In the genomic region with DNA sequence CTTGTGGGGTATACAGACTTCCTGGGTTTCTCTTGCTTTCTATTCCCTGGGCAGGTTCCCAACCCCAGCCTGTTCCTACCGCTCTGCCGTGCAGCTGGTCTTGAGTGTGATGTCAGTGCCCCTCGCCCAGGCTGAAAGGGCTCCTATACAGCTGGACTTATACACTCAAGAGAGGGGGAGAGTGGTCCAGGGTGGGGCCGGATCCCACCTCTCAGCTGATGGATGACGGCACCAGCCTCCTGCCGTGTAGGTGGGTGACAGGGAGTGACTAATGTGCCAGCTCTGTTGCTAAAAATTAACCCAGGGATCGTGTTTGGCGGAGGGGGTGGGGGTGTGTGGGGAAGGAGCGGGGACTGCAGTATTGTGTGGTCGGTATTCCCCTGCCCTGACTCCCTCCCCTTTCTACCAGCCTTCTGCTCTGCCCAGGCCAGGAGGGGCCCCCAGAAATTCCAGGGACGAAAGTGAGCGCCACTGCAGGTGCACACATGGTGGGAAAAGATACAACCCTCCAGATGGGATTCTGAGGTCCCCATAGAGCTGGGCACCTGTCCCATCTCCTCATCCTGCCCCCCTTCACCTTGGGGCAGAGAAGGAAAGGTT, we compare ENCODE assay signal across 9 mouse cellular contexts. TPM values are rescaled to one million over a fixed set of nuclear protein-coding genes. Genes with fewer than 3 reads are reported as not detected.
DNase-seq lines count a peak whose midpoint lies in the region; ATAC-seq and TF ChIP-seq lines count a peak whose summit lies in the region.
"Had no signal": no experiment of that assay in that cellular context is flagged by ENCODE, and none has a peak within 500 bp of the region (broad histone marks: within the 10 kb centered on the region; RNA-seq: fewer than 3 reads in every experiment).

No protein-coding gene starts in this region.

- H3K9me3 ChIP-seq in embryonic facial prominence, embryonic 15.5 days (replicated peaks), result no peaks in the 10 kb centered on the region
- H3K9me3 ChIP-seq in limb, embryonic 14.5 days (ENCODE audit: control insufficient read depth, low read length), result no peaks in the 10 kb centered on the region

- no peak overlapping the region for H3K4me2 ChIP-seq in embryonic facial prominence, embryonic 15.5 days (replicated peaks)
- no peak overlapping the region for H3K4me2 ChIP-seq in limb, embryonic 14.5 days (replicated peaks; ENCODE audit: low read depth, low read length, severe bottlenecking)

- H3K4me1 ChIP-seq in embryonic facial prominence, embryonic 15.5 days, result peaks cover 46% of the 10 kb centered on the region
- H3K4me1 ChIP-seq in limb, embryonic 14.5 days (ENCODE audit: control insufficient read depth, insufficient read depth, low read length), result peaks cover 21% of the 10 kb centered on the region

- TF ChIP-seq POLR2A in limb, embryonic 14.5 days (IDR thresholded peaks at IDR 0.05; ENCODE audit: borderline replicate concordance, extremely low read depth, insufficient read depth, insufficient read length), result no peak

- no peak overlapping the region for H3K4me3 ChIP-seq in embryonic facial prominence, embryonic 15.5 days (replicated peaks)
- H3K4me3 ChIP-seq in limb, embryonic 14.5 days (replicated peaks; ENCODE audit: low read length), result no peak overlapping the region

- peaks cover 4% of the 10 kb centered on the region for H3K36me3 ChIP-seq in embryonic facial prominence, embryonic 15.5 days
- H3K36me3 ChIP-seq in limb, embryonic 14.5 days (ENCODE audit: control insufficient read depth, insufficient read depth, low read length), result peaks cover 23% of the 10 kb centered on the region

- WGBS in embryonic facial prominence, embryonic 15.5 days, result 31% methylated on average over 12 of the region's 12 CpGs
- 26% methylated on average over 12 of the region's 12 CpGs for WGBS in limb, embryonic 14.5 days

- H3K9ac ChIP-seq in embryonic facial prominence, embryonic 15.5 days, result no peak overlapping the region
- 0 out of 2 replicates have a peak overlapping the region, but pooled peaks have one; percentile 16 for H3K9ac ChIP-seq in limb, embryonic 14.5 days (ENCODE audit: low read depth, low read length, severe bottlenecking)

- peak; percentile 32; the same call in 1 of the 2 replicates for ATAC-seq in embryonic facial prominence, embryonic 15.5 days (ENCODE audit: insufficient number of reproducible peaks, low FRiP score, low TSS enrichment, low read depth)
- ATAC-seq in limb, embryonic 14.5 days (ENCODE audit: low FRiP score, low read depth), result peak; percentile 20; the same call in 1 of the 2 replicates

- H3K27ac ChIP-seq in embryonic facial prominence, embryonic 15.5 days (replicated peaks), result peak overlapping the region; percentile 65; the same call in 1 of the 2 replicates
- no peak overlapping the region for H3K27ac ChIP-seq in limb, embryonic 14.5 days (replicated peaks; ENCODE audit: low read depth, low read length)

- peak; percentile 3 for DNase-seq in adrenal gland, adult 2 months
- DNase-seq in adrenal gland, postnatal 36 days, result no peak
- DNase-seq in layer of hippocampus, adult 9-11 months, result peak; percentile 76
- DNase-seq in layer of hippocampus, adult 9-10 months (ENCODE audit: low spot score), result no peak
- DNase-seq in limb, embryonic 14.5 days (ENCODE audit: low spot score), result no peak
- no peak for DNase-seq in urinary bladder, adult 2 months (ENCODE audit: low spot score)
- no peak for DNase-seq in adrenal gland, postnatal 14 days
- DNase-seq: lung, postnatal 14 days had no signal

- no peaks in the 10 kb centered on the region for H3K27me3 ChIP-seq in embryonic facial prominence, embryonic 15.5 days
- H3K27me3 ChIP-seq in limb, embryonic 14.5 days (ENCODE audit: control insufficient read depth, insufficient read depth, low read length), result no peaks in the 10 kb centered on the region

RNA-seq across cellular contexts. Expression of a gene that starts 11.8 kb away (rescaled TPM):
- 10 to 100 TPM; 16.4 to 21.0 TPM for total RNA-seq in adrenal gland, adult 2 months (2021)
- 53.0 and 60.3 TPM in 2 replicates for polyA plus RNA-seq in adrenal gland, adult 2 months (2012; rRNA removed)
- total RNA-seq in adrenal gland, postnatal 36 days (2021), result 10 to 100 TPM; 18.7 to 60.1 TPM
- 11.4 and 15.1 TPM in 2 replicates for polyA plus RNA-seq in embryonic facial prominence, embryonic 15.5 days (2015; fragmentation: Nextera tagmentation; extraction: Ambion mirVana)
- 20.5 and 25.8 TPM in 2 replicates for polyA plus RNA-seq in limb, embryonic 14.5 days (2012; rRNA removed)
- 7.4 and 7.5 TPM in 2 replicates for polyA plus RNA-seq in limb, embryonic 14.5 days (2014; fragmentation: Nextera tagmentation; extraction: Ambion mirVana)
- polyA plus RNA-seq in urinary bladder, adult 2 months (2012; rRNA removed), result 8.7 and 9.7 TPM in 2 replicates
- 20.7 and 29.7 TPM in 2 replicates for total RNA-seq in adrenal gland, postnatal 14 days (2021)

RNA-seq across cellular contexts. Expression of a gene that starts 18.2 kb away (rescaled TPM):
- 100 to 1,000 TPM; 560 to 565 TPM for total RNA-seq in adrenal gland, adult 2 months (2021)
- polyA plus RNA-seq in adrenal gland, adult 2 months (2012; rRNA removed), result 162 and 415 TPM in 2 replicates
- total RNA-seq in adrenal gland, postnatal 36 days (2021), result 1,000 to 10,000 TPM in 1 of 2 experiments, 100 to 1,000 TPM in 1; 924 to 1,160 TPM
- polyA plus RNA-seq in embryonic facial prominence, embryonic 15.5 days (2015; fragmentation: Nextera tagmentation; extraction: Ambion mirVana), result 16.0 and 16.4 TPM in 2 replicates
- polyA plus RNA-seq in limb, embryonic 14.5 days (2012; rRNA removed), result 19.6 and 31.2 TPM in 2 replicates
- polyA plus RNA-seq in limb, embryonic 14.5 days (2014; fragmentation: Nextera tagmentation; extraction: Ambion mirVana), result 9.9 and 10.5 TPM in 2 replicates
- 11.7 and 12.4 TPM in 2 replicates for polyA plus RNA-seq in urinary bladder, adult 2 months (2012; rRNA removed)
- total RNA-seq in adrenal gland, postnatal 14 days (2021), result 357 and 680 TPM in 2 replicates

RNA-seq across cellular contexts. Expression of a gene that starts 48.2 kb away (rescaled TPM):
- 10 to 100 TPM; 38.6 to 58.8 TPM for total RNA-seq in adrenal gland, adult 2 months (2021)
- polyA plus RNA-seq in adrenal gland, adult 2 months (2012; rRNA removed), result 31.9 and 35.4 TPM in 2 replicates
- 10 to 100 TPM; 53.6 to 90.1 TPM for total RNA-seq in adrenal gland, postnatal 36 days (2021)
- 69.9 and 71.9 TPM in 2 replicates for polyA plus RNA-seq in embryonic facial prominence, embryonic 15.5 days (2015; fragmentation: Nextera tagmentation; extraction: Ambion mirVana)
- polyA plus RNA-seq in limb, embryonic 14.5 days (2012; rRNA removed), result 42.9 and 47.2 TPM in 2 replicates
- 53.3 and 56.0 TPM in 2 replicates for polyA plus RNA-seq in limb, embryonic 14.5 days (2014; fragmentation: Nextera tagmentation; extraction: Ambion mirVana)
- polyA plus RNA-seq in urinary bladder, adult 2 months (2012; rRNA removed), result 40.5 and 54.0 TPM in 2 replicates
- total RNA-seq in adrenal gland, postnatal 14 days (2021), result 64.4 and 97.1 TPM in 2 replicates

RNA-seq across cellular contexts. Expression of a gene that starts 57.2 kb away (rescaled TPM):
- under 1 TPM; 0.40 to 0.52 TPM for total RNA-seq in adrenal gland, adult 2 months (2021)
- 1.4 and 2.0 TPM in 2 replicates for polyA plus RNA-seq in adrenal gland, adult 2 months (2012; rRNA removed)
- total RNA-seq in adrenal gland, postnatal 36 days (2021), result under 1 TPM; 0.36 to 0.40 TPM
- 1.3 and 1.5 TPM in 2 replicates for polyA plus RNA-seq in embryonic facial prominence, embryonic 15.5 days (2015; fragmentation: Nextera tagmentation; extraction: Ambion mirVana)
- 1.0 and 2.2 TPM in 2 replicates for polyA plus RNA-seq in limb, embryonic 14.5 days (2012; rRNA removed)
- polyA plus RNA-seq in limb, embryonic 14.5 days (2014; fragmentation: Nextera tagmentation; extraction: Ambion mirVana), result 0.74 and 1.8 TPM in 2 replicates
- polyA plus RNA-seq in urinary bladder, adult 2 months (2012; rRNA removed), result 2.2 and 3.5 TPM in 2 replicates
- total RNA-seq in adrenal gland, postnatal 14 days (2021), result 2.1 and 2.4 TPM in 2 replicates

Comparison
In these comparisons a context has a peak if more than half of its experiments do, and no peak if none do; other contexts are left out.
1. DNase-seq: peak in adrenal gland, adult 2 months (single experiment) and layer of hippocampus, adult 9-11 months (single experiment); none in adrenal gland, postnatal 36 days (0 of 2), layer of hippocampus, adult 9-10 months (single experiment), limb, embryonic 14.5 days (single experiment), urinary bladder, adult 2 months (single experiment) and adrenal gland, postnatal 14 days (single experiment).